Mouse (Mus musculus): Measurements from ENCODE around the gene Pbx1.

The Pbx1 gene

GRCm38 (mm10) chr1:168215896-168216747, 215.9 kb downstream of the Pbx1 start:
- no peak for DNase-seq

- DNase-seq = no peak
Observed at GRCm38 (mm10) chr1:168215468-168215867, 216.6 kb downstream of the Pbx1 start.

DNA sequence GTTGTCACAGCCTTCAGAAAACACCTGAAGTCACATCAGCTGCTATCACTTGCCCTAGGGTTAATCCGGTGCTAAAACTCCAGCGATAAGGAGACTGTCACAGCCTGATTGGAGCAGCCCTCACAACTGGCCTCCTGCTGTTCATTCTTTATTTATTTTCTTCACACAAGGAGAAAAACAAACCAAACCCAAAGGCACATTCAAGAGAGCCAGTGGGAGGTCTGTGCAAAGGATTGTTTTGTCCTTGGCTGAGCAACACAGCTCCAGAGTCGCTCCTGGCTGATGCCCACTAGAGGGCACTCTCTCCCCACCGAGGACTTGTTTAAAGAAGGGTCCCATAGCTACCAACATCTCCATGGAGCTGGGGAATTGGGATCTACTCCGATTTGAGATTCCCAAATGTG, 218.0 kb downstream of the Pbx1 start:
- peak; percentile 14 for DNase-seq

- DNase-seq = no peak
Observed at GRCm38 (mm10) chr1:168213595-168213994, 218.5 kb downstream of the Pbx1 start.

GRCm38 (mm10) chr1:168210401-168210800, 221.7 kb downstream of the Pbx1 start:
- no peak for DNase-seq

- DNase-seq = no peak
Observed at GRCm38 (mm10) chr1:168200570-168201156, 231.4 kb downstream of the Pbx1 start.

DNA sequence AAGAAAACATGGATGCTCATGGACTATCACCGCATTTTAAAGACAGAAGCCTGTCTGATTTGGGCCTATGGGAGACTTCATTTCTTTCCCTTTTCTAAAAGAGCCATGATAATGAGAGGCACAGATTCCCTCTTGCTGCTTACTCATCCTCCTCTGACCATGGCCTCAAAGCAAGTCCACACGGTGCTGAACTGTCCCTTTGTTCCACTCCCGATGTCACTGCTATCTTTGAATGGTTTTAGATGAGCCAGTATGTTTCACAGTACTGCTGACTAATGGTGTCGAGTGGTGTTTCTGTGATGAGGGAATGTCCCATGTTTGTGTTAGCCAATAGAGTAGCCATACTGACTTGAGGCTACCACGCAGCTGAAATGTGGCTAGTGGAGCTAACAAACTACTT, 233.8 kb downstream of the Pbx1 start:
- DNase-seq = no peak

DNA sequence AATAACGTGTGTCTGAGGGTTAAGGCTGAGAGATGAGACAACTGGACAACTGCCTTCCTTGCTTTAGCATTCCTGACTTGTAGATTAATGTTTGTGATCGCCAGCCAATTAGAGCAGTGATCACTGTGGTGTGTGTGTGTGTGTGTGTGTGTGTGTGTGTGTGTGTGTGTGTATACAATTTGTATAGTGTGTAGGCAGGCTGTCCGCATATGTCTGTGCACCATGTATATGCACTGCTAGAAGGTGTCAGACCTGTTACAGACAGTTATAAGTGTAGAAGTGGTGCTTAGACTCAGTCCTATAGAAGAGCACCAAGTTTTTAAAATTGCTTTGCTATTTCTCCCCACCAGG, 234.2 kb downstream of the Pbx1 start:
- no peak for DNase-seq

DNA sequence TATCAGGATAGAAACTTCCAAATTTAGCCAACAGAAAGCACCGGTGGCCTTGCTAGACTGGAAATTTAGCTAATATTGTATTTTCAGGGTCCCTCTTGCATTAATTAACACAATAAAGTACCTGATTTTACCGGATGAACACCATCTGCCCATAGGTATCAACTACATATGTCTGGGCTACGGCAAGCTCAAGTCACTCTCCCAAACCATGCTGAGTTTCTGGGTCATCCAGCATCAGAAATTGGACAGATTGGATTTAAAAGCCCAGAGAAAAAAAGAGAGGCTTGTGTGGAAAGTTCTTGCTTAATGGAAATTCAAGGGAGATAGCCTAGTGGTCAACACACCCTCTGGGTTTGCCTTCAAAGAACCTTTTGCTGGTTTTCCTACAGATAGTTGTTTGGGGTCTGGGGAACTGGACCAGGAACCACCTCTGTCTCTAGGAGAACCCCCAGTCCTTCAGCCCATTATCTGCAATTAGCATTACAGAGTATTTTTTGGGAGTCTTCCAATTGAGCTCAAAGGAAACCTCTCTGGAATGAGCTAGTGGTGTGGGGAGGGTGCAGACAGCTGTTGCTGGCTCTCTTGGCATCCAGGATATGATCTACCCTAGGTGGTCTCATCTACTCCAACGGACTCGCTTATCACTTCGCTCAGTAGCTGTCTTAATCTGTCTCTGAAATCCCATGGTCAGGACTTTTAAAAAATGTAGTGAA, 234.7 kb downstream of the Pbx1 start:
- DNase-seq = no peak

DNA sequence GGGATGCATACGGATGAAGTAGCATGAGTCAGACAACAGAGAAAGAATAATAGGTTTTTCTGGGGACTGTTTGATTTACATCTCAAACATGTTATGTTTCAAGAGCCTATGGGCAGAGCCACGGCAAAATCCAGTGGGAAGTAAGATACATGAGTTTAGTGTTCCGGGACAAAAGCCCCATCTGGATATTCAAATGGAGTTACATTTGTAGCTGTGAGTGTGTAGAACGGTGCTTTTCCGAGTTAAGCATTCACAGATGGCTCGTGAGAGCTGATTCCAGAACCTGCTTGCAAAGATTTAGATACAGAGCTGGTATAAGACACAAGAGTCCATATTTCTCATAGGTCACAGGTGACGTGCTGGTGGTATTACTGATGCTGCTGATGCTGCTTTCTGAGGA, 238.7 kb downstream of the Pbx1 start:
- DNase-seq = no peak

GRCm38 (mm10) chr1:168182816-168183215, 249.3 kb downstream of the Pbx1 start:
- no peak for DNase-seq

DNA sequence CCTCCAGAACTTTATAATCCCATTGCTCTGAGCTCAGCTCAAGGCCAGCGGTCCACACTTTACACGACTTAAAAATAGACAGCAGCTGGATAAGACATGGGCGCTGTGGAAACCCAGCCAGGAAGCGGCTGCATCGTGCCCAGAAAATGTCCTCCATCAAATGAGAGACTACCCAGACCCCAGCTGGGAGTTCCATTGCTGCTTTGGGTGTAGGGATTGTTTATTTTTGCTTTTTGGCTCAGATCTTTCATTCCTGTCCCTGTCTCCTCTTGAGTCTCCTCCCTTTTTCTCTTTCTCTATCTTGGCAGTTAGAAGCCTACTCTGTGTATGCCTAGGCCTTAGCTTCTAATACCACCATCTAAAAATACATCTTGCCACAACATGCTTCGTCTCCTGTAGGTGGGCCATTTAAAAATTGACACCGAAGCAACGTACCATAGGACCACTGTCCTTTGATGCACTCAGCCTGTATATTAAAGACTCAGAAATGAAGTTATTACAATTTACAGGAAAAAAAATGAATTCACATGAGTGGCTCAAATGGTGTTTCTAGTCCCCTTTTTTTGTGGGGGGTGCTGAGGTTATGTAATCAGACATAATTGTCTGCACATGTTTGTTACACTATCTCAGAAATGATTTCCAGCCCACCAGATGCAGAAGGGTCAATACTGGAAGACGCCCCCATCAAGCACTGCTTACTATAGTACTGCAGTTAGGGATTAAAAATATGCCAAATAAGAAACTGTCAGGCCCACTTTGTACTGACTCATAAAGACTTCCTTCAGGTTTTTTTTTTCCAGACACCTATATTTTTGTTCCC, 251.2 kb downstream of the Pbx1 start:
- DNase-seq = no peak

GRCm38 (mm10) chr1:168179691-168180090, 252.4 kb downstream of the Pbx1 start:
- no peak for DNase-seq

GRCm38 (mm10) chr1:168178611-168179010, 253.5 kb downstream of the Pbx1 start:
- DNase-seq = no peak

DNA sequence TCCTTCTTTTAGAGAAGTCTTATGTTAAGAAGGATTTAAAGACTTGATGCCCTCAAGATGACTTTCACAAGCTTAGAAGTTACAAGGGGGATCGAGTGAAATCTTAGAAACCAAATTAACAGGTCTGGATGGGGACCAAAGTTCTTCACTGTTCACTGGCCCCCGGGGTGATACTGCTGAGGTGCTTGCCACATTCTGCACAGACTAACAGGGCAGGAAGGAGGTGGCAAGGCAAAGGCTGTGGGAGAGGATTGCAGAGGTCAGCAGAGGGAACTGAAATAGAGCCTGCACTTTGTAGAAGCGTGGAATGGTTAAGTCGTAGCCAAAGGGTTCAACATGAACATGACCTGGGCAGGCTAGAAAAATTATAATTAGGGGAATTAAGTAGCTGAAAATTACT, 256.5 kb downstream of the Pbx1 start:
- DNase-seq = no peak

DNA sequence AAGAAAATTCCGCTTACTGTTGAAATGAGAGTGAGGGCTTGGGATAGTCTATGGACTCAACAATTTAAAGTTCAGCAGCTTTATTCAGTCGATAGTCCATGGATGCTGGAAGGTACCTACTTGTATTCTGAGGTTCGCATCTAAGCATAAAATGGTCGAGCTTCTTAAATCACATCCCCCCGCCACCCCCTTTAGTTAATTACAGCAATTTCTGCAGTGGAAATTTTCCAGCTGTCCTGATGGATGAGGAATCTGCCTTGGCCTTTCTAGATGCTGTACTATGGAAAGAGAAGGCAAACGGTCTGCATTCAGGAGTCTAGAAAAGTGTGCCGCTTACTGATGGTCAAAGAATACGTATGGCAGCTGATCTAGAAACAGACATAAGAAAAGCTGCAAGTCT, 262.3 kb downstream of the Pbx1 start:
- no peak for DNase-seq

GRCm38 (mm10) chr1:168169052-168169779, 262.9 kb downstream of the Pbx1 start:
- DNase-seq = no peak

GRCm38 (mm10) chr1:168167781-168168180, 264.3 kb downstream of the Pbx1 start:
- no peak for DNase-seq

DNA sequence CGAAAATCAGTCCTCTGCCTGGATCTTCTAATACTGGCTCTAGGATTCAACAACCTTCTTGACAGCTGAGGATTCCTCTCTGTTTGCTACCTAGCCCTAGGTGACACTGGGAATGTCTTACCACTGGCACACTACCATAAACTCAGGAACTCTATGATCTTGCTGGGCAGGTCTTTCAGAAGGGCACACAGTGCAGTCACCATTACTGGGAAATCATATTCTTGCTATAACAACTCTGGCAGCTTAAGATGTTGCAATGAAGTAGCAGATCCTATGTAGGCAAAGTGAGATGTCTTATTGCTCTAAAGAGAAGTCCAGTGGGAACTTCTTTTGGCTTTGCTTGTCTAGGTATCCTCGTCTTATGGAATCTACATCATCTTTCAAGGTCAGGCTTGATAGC, 265.2 kb downstream of the Pbx1 start:
- DNase-seq = no peak

- DNase-seq = no peak
Observed at GRCm38 (mm10) chr1:168164945-168165344, 267.1 kb downstream of the Pbx1 start.

DNA sequence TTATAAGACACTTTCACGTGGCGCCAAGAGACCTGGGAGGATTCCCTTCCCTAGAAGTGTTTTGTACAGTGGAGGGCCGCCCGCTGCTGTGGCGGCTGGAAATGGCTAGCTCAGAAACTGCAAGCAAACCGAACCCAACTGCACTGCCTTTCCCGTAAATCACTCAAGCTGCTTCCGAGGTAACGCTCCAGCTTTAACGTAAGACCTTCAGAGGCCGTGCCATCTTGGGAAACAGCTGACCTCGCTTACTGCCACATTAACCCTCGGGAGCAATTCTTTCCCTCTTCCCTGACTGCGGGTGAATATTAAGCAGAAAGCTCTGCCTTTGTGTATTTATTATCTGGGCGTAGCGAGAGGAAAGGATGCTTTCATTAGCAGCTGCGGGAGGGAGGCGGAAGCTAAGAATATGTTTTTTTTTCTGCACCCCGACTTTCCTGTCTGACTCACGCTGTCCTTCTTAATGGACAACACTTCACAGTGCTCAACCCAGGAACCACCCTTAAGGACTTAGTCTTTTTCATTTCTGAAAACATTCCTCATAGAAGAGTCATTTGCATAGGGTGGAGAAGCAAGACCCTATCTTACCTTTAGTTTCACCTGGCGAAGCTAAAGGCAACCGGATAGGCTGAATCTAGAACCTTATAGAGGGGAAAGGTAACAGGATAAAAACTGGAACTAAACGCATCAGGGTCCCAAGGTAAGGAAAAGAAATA, 268.4 kb downstream of the Pbx1 start:
- no peak for DNase-seq

Measured in thymus, postnatal 14 days (tissue).